Mouse (Mus musculus) 3134 (cell line): ENCODE data around the gene Lhx9.

Source experiments
- DNase-seq: peaks from one replicate; pipeline ENCODE4 v3.0.0-alpha.2; 2011; ENCODE audit warnings: low spot score; ENCODE audit not compliant: insufficient read length; ENCODE audit errors: extremely low read depth

The Lhx9 gene

GRCm38 (mm10) chr1:138840440-138841305 lies 7.7 kb downstream of the Lhx9 start:
- no peak for DNase-seq

GRCm38 (mm10) chr1:138839809-138840430 lies 8.5 kb downstream of the Lhx9 start:
- DNase-seq, result no peak

DNA sequence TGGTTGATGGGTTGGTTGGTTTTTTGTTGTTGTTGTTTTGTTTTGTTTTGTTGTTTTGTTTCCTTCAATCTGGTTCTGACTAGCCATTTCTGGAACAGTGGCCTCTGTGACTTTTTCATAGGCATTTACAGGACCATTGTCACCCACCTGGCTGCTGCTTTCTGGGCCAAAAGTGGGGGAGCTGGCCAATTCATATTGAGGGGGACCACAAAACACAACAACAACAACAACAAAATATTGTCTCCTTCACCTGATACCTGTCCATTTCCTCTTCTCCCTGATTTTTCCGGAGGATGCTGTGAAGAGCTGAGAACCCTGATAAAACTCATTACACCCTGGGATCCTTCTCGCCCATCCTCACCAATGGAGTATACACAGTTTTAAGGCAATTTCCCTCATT lies 9.1 kb downstream of the Lhx9 start:
- DNase-seq, result no peak

DNA sequence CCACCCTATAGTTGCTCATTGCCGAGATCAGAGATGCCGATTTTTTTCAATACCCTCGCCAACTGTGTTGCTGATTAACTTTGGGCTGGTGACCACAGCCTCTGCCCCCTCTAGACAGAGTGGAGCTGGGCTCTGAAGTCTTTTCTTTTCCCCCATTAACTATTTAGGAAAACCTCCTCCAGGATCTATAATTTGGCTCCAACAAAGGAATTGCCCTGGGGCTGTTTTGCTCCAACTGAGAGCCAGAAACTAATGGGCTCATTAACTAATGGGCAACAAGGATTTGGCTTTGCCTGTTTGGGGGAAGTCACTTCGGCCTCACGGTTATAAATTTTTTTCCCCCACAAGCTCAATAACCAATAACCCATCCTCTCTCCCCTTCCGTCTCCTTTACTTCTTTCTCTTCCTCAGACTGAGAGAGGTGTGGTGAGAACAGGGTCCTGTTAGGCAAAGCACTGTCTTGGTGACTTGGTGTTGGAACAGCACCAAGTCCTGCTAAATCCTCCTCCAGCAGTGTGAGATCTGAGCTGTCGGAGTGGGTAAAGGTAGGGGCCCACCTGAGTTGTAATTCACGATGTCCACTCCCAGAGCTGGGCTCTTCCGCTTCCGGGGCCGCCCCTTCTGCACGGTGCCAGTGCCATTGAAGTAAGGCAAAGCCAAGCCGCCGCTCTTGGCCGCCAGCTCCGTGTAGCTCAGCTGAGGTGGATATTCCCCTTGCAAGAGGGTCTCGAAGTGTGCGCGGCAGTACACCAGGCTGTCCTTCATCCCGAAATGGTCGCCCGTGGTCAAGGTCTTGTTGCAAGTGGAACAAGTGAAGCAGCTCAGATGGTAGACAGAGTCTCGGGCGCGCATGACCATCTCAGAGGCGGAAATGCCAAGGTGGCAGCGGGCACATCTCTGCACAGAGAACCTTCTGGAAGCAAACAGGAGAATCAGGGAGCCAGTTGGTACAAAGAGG lies 10.3 kb downstream of the Lhx9 start:
- no peak for DNase-seq

- no peak for DNase-seq
Observed at GRCm38 (mm10) chr1:138835355-138835900, 12.9 kb downstream of the Lhx9 start.

- no peak for DNase-seq
Observed at GRCm38 (mm10) chr1:138831309-138831708, 17.1 kb downstream of the Lhx9 start.

DNA sequence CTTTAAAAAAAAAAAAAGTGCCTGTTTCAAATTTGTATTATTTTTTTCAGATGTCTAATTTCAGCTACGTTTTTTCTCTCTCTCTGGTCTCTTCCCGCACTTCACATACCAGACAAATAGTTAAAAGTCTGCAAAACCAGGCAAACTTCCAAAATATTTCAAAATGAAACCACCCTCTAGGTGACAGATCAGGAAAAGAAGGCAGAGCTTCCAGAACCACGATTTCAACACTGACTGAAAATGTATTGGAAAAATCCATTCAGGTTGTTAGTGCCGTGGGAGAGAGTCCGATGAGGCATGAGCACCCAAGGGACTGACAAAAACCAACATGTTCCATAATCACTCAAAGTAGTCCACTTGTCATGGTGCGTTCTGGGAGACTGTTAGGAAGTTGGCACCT lies 21.5 kb downstream of the Lhx9 start:
- DNase-seq, result peak; percentile 55

GRCm38 (mm10) chr1:138822985-138823322 lies 25.4 kb downstream of the Lhx9 start:
- no peak for DNase-seq

GRCm38 (mm10) chr1:138822255-138822984 lies 26.0 kb downstream of the Lhx9 start:
- no peak for DNase-seq

DNA sequence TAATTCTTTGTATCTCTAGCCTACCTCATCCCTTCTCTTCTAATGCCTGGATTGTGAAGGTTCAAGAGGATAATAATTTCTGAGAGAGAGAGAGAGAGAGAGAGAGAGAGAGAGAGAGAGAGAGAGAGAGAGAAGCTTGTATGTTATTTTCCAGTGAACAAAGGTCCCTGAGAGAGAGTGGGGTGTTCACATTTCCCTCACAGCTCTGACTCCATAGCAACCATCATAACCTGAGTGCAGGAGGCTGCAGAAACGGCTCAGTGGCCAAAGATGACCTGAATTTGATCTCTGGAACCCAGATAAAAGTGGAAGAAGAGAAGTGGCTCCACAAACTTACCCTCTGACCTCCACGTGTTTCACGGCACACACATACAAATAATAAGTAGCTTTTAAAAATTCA lies 46.6 kb downstream of the Lhx9 start:
- no peak for DNase-seq

- no peak for DNase-seq
Observed at GRCm38 (mm10) chr1:138801296-138801695, 47.1 kb downstream of the Lhx9 start.

DNA sequence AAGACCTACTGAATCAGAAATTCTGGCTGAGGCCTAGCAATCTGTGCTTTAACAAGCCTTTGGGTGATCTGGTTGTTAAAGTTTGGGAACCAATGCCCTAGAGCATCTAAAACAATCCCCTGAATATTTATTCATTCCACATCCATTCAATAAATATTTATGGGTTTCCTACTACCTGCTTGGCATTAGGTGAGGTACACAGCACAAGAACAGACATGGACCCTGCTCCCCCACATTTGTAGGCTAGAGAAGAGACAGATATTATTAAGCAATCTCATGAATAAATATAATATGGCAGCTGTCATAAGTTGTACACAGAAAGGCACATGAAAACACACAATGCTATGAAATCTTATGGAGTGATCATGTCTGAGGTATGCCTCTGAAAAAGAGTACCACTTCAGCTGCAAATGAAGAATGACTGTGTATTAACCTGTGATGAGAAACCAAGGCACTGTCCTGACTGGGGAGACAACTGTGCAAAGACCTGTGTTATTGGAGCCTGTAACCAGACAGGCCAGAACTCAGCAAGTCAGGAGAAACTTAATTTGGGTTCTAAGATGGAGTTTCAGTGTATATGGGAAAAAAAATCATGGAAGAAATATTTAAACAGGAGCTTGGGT lies 48.6 kb downstream of the Lhx9 start:
- DNase-seq, result no peak

DNA sequence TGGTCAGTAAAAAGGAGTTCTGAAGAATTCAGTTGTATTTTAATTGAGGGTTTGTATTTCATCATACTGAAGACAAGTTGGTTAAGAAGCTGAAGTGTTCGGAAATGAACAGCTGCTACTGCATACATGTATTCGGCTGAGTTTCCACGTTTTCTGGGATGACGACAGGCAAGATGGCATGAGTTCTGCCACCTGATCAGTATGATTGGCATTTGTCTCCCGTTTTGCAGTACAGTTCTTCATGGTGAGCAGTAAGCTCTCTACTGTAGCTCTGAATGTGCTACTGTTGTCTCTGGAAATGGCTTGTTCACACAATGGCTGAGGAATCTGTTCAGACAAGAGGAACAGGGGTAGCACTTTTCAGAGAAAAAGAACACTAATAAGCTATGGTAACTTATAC lies 50.3 kb downstream of the Lhx9 start:
- no peak for DNase-seq

- DNase-seq, result no peak
Observed at GRCm38 (mm10) chr1:138785856-138786255, 62.5 kb downstream of the Lhx9 start.

- DNase-seq, result no peak
Observed at GRCm38 (mm10) chr1:138784019-138784418, 64.4 kb downstream of the Lhx9 start.
